Mouse (Mus musculus) stomach, postnatal 0 days (tissue): ENCODE data around the gene Gm21866.
"Not testable (repeated sequence)": the region's sequence is repeated elsewhere in the genome, so short reads cannot be mapped to it uniquely, and the experiment has no call there.

Experiments used
- CTCF ChIP-seq: IDR thresholded peaks from 2 replicates; pipeline ENCODE4 v1.5.1; 2016; ENCODE audit warnings: antibody characterized with exemption, low read depth, mild to moderate bottlenecking, moderate library complexity
- EP300 ChIP-seq: optimal IDR thresholded peaks from 2 replicates; pipeline ENCODE3; 2016; ENCODE audit warnings: antibody characterized with exemption

GRCm38 (mm10) chrY:13465479-13465878 lies at the start of gene Gm21866:
- not testable (repeated sequence) for TF ChIP-seq EP300, CTCF
